Mouse (Mus musculus): ENCODE results near the gene Cabin1. TPM values are rescaled to one million over a fixed set of nuclear protein-coding genes. Genes with fewer than 3 reads are reported as not detected.

Gene Cabin1
- total and polyA plus RNA-seq, 3 experiments = 27.2 to 115 (median 54.9) TPM

GRCm38 (mm10) chr10:75697693-75698092 is 66.4 kb downstream of the Cabin1 start:
- TF ChIP-seq GABPA (IDR thresholded peaks at IDR 0.05; ENCODE audit: low read depth, low read length) (no peak), E2F4 (IDR thresholded peaks at IDR 0.05; ENCODE audit: borderline replicate concordance, low read depth, low read length) (no peak), TCF12 (IDR thresholded peaks at IDR 0.05; ENCODE audit: low read depth, low read length) (no peak), JUND (IDR thresholded peaks at IDR 0.05; ENCODE audit: low read depth, low read length) (no peak), SMC3 (IDR thresholded peaks at IDR 0.05; ENCODE audit: low read depth, low read length) (no peak), HCFC1 (IDR thresholded peaks at IDR 0.05; ENCODE audit: low read depth, low read length) (no peak), RAD21 (IDR thresholded peaks at IDR 0.05; ENCODE audit: low read depth, low read length) (no peak), ZMIZ1 (IDR thresholded peaks at IDR 0.05; ENCODE audit: low read depth, low read length) (no peak), UBTF (IDR thresholded peaks at IDR 0.05; ENCODE audit: borderline replicate concordance, insufficient read depth, low read depth, low read length) (no peak), TAL1 (IDR thresholded peaks at IDR 0.05; ENCODE audit: low read length) (no peak), MEF2A (IDR thresholded peaks at IDR 0.05; ENCODE audit: extremely low read depth, insufficient replicate concordance, low read depth, low read length, poor library complexity, severe bottlenecking) (no peak), MYC (IDR thresholded peaks at IDR 0.05; ENCODE audit: low read depth, low read length) (no peak), MAX (IDR thresholded peaks at IDR 0.05; ENCODE audit: low read length) (no peak), ZKSCAN1 (IDR thresholded peaks at IDR 0.05; ENCODE audit: low read depth, low read length) (no peak), NRF1 (IDR thresholded peaks at IDR 0.05; ENCODE audit: insufficient read depth, low read depth, low read length, poor library complexity, severe bottlenecking) (no peak), MAFK (IDR thresholded peaks at IDR 0.05; ENCODE audit: borderline replicate concordance, low read depth, low read length) (no peak), POLR2A (IDR thresholded peaks at IDR 0.05; ENCODE audit: control insufficient read depth in 1 of 2, insufficient read depth in 1 of 2, low read depth in 1 of 2, low read length in 2 of 2, poor library complexity in 1 of 2) (no peak), BHLHE40 (IDR thresholded peaks at IDR 0.05; ENCODE audit: borderline replicate concordance, low read depth, low read length) (no peak), EP300 (IDR thresholded peaks at IDR 0.05; ENCODE audit: low read depth in 1 of 2, low read length in 2 of 2) (no peak), MYB (IDR thresholded peaks at IDR 0.05; ENCODE audit: low read depth, low read length) (no peak)
- H3K9ac ChIP-seq (ENCODE audit: control insufficient read depth, low read depth, low read length, poor library complexity, severe bottlenecking) = peak overlapping the region; percentile 24; the same call in 1 of the 2 replicates
- peak overlapping the region; percentile 86 for H3K27ac ChIP-seq (ENCODE audit: control insufficient read depth, low read depth, low read length)
- no peaks in the 10 kb centered on the region for H3K9me3 ChIP-seq (replicated peaks; ENCODE audit: insufficient read depth, low read length)
- no peaks in the 10 kb centered on the region for H3K27me3 ChIP-seq (ENCODE audit: control insufficient read depth in 1 of 2, insufficient read depth in 2 of 2, low read length in 2 of 2)
- H3K79me2 ChIP-seq (ENCODE audit: control insufficient read depth, insufficient read depth, low read length, poor library complexity) = no peaks in the 10 kb centered on the region
- DNase-seq (ENCODE audit: low read depth, low spot score) = peak; percentile 51
- peaks cover 12 to 31% of the 10 kb centered on the region in 2 experiments for H3K4me1 ChIP-seq (ENCODE audit: control insufficient read depth in 1 of 2, insufficient read depth in 2 of 2, low read length in 2 of 2)
- H3K36me3 ChIP-seq (ENCODE audit: control insufficient read depth in 1 of 2, insufficient read depth in 2 of 2, low read length in 2 of 2) = peaks cover 4 to 25% of the 10 kb centered on the region in 2 experiments; a peak in 3 of 4 replicates
- no peak overlapping the region for H3K4me3 ChIP-seq (ENCODE audit: control insufficient read depth in 1 of 2, insufficient read depth in 1 of 2, low read depth in 2 of 2, low read length in 2 of 2)
